Mouse (Mus musculus) E14TG2a.4 (cell line): ENCODE data around the gene Ntm.

Experiments
- CTCF ChIP-seq: conservative IDR thresholded peaks from 2 replicates; pipeline ENCODE4 v1.5.1; 2014; ENCODE audit warnings: low read length
- NANOG ChIP-seq: IDR thresholded peaks from 2 replicates; pipeline ENCODE4 v1.6.1; 2014; ENCODE audit warnings: borderline replicate concordance, low read length, mixed read lengths
- POU5F1 ChIP-seq: IDR thresholded peaks from 2 replicates; pipeline ENCODE4 v1.6.1; 2014; ENCODE audit warnings: low read length, borderline replicate concordance

- no peak for TF ChIP-seq CTCF
- TF ChIP-seq NANOG: no peak
- TF ChIP-seq POU5F1: no peak
These were observed 299.7 kb downstream of the Ntm start for GRCm38 (mm10) chr9:29663286-29663685.
